Mouse (Mus musculus) T-helper 1 cell (primary cell): ENCODE data around the gene Islr2.

Experiments used
- in situ Hi-C: fragments of 300-600 bp; cut with MboI, MseI; formaldehyde crosslinking; loops from one replicate; pipeline ENCODE4 v1.15.1; 2025; ENCODE audit warnings: high pct_unique_total_duplicates

The Islr2 gene

GRCm38 (mm10) chr9:58156819-58157560 lies 47.1 kb downstream of the Islr2 start:
- in situ Hi-C loops: no loop called here

GRCm38 (mm10) chr9:58155366-58155765 lies 48.8 kb downstream of the Islr2 start:
- in situ Hi-C loops: no loop called here

- in situ Hi-C loops: no loop called here
Observed at GRCm38 (mm10) chr9:58153095-58153494, 51.0 kb downstream of the Islr2 start.

- in situ Hi-C loops: no loop called here
Observed at GRCm38 (mm10) chr9:58150733-58151361, 53.3 kb downstream of the Islr2 start.

- in situ Hi-C loops: loop anchor here (25.0 kb wide), 1 partner anchor 1637 kb away; no protein-coding TSS in a partner anchor
Observed at GRCm38 (mm10) chr9:58148806-58149205, 55.3 kb downstream of the Islr2 start.
